Mouse (Mus musculus) Patski (cell line): ENCODE measurements around the gene Pla2g4c. TPM values are rescaled to one million over a fixed set of nuclear protein-coding genes. Genes with fewer than 3 reads are reported as not detected.
"Not testable (repeated sequence)": the region's sequence is repeated elsewhere in the genome, so short reads cannot be mapped to it uniquely, and the experiment has no call there.

ENCODE experiments used
- ATAC-seq: fragments of 100-300 bp; one replicate; pipeline ENCODE4 v1.8.0; 2021
- CTCF ChIA-PET: fragments of 350-600 bp; sonication (Branson Sonifier 250); formaldehyde crosslinking; loops from one replicate; lab custom pipeline; 2022; ENCODE audit warnings: inconsistent platforms; lab: Charles Lee
- POLR2A ChIA-PET: fragments of 350-600 bp; sonication (Branson Sonifier 250); formaldehyde crosslinking; loops from one replicate; lab custom pipeline; 2022; ENCODE audit warnings: antibody characterized with exemption, inconsistent platforms; lab: Charles Lee
- DNase-seq: peaks from one replicate; pipeline ENCODE4 v3.0.0-alpha.2; 2011; ENCODE audit warnings: low read depth, low spot score
- H3K27me3 ChIP-seq: fragments of 371-371 bp; one replicate; pipeline ENCODE4 v1.5.1; 2021
- CTCF ChIP-seq: fragments of 100-300 bp; IDR thresholded peaks from one replicate; pipeline ENCODE4 v1.5.1; 2021
- in situ Hi-C: fragments of 300-500 bp; cut with MboI; formaldehyde crosslinking; loops from 3 replicates; pipeline ENCODE4 v1.11.1; 2018; ENCODE audit warnings: low pct_unique_long_range_greater_than_20kb, mixed read lengths
- polyA plus RNA-seq: library from polyadenylated mRNA; unstranded; gene quantifications from one replicate; pipeline ENCODE4 v1.2.3, GENCODE M21; 2021

Pla2g4c gene
- polyA plus RNA-seq: 0.40 TPM

GRCm38 (mm10) chr7:13324316-13324715 is at the start of gene Pla2g4c:
Gene Pla2g4c (plus strand): TSS chr7:13324655.
- in situ Hi-C loops: no loop called here
- DNase-seq: no peak

GRCm38 (mm10) chr7:13277081-13277480 is 47.4 kb upstream of the Pla2g4c start, which contains the start of gene Lig1:
Gene Lig1 (plus strand): TSS chr7:13277283.
- POLR2A ChIA-PET: interaction anchor here (1.6 kb wide), 1 partner anchor 10 kb away, joined by 6 read pairs; no protein-coding TSS in a partner anchor
- in situ Hi-C loops: loop anchor here (10.0 kb wide), 1 partner anchor 222 kb away; the partner anchor contains the start of gene Mzf1
- CTCF ChIA-PET: interaction anchor here (3.1 kb wide), 1 partner anchor 11 kb away, joined by 12 read pairs; no protein-coding TSS in a partner anchor

More at GRCm38 (mm10) chr7:13324316-13324715, at the start of gene Pla2g4c:
- no peak for TF ChIP-seq CTCF
- CTCF ChIA-PET: interaction anchor here (1.0 kb wide), 1 partner anchor 187 kb away, joined by 3 read pairs; no protein-coding TSS in a partner anchor
- H3K27me3 ChIP-seq: no peaks in the 10 kb centered on the region
- POLR2A ChIA-PET: no interaction called here
- ATAC-seq: no peak

GRCm38 (mm10) chr7:13277833-13278232 is 46.6 kb upstream of the Pla2g4c start:
- no peaks in the 10 kb centered on the region for H3K27me3 ChIP-seq
- in situ Hi-C loops: loop anchor here (10.0 kb wide), 1 partner anchor 223 kb away; the partner anchor contains the start of gene Mzf1
- DNase-seq (no peak), ATAC-seq (peak; percentile 0)
- POLR2A ChIA-PET: interaction anchor here (1.6 kb wide), 1 partner anchor 11 kb away, joined by 6 read pairs; no protein-coding TSS in a partner anchor
- CTCF ChIA-PET: interaction anchor here (3.1 kb wide), 1 partner anchor 11 kb away, joined by 12 read pairs; no protein-coding TSS in a partner anchor
- TF ChIP-seq CTCF: no peak

More at GRCm38 (mm10) chr7:13277081-13277480, 47.4 kb upstream of the Pla2g4c start, which contains the start of gene Lig1:
- no peaks in the 10 kb centered on the region for H3K27me3 ChIP-seq
- no peak for TF ChIP-seq CTCF
- DNase-seq (no peak), ATAC-seq (no peak)

GRCm38 (mm10) chr7:13278308-13278891 is 46.1 kb upstream of the Pla2g4c start, which contains the start of gene Zswim9:
Gene Zswim9 (minus strand): TSS chr7:13278721.
- TF ChIP-seq CTCF: no peak
- in situ Hi-C loops: loop anchor here (10.0 kb wide), 1 partner anchor 224 kb away; the partner anchor contains the start of gene Mzf1
- ATAC-seq (peak; percentile 97), DNase-seq (peak; percentile 49)
- ChIA-PET POLR2A (interaction anchor here (1.6 kb wide), 1 partner anchor 12 kb away, joined by 6 read pairs; no protein-coding TSS in a partner anchor), CTCF (interaction anchor here (3.1 kb wide), 1 partner anchor 10 kb away, joined by 12 read pairs; no protein-coding TSS in a partner anchor)
- no peaks in the 10 kb centered on the region for H3K27me3 ChIP-seq

- CTCF ChIA-PET, POLR2A ChIA-PET, H3K27me3 ChIP-seq, DNase-seq: not testable (repeated sequence)
- ATAC-seq: peak; percentile 58
- in situ Hi-C loops: loop anchor here (10.0 kb wide), 1 partner anchor 224 kb away; the partner anchor contains the start of gene Mzf1
Observed at GRCm38 (mm10) chr7:13278957-13279356, 45.5 kb upstream of the Pla2g4c start.

GRCm38 (mm10) chr7:13288621-13289020 is 35.8 kb upstream of the Pla2g4c start:
- H3K27me3 ChIP-seq: no peaks in the 10 kb centered on the region
- in situ Hi-C loops: loop anchor here (5.0 to 10.0 kb wide), 2 partner anchors 224 to 1026 kb away; no protein-coding TSS in a partner anchor
- no peak for DNase-seq
- ATAC-seq: peak; percentile 60
- CTCF ChIA-PET: interaction anchor here (0.6 to 3.5 kb wide), 7 partner anchors 8 to 223 kb away, joined by 3 to 32 read pairs (median 7); partner anchors contain the start of gene Lig1
- TF ChIP-seq CTCF: peak; percentile 79
- POLR2A ChIA-PET: no interaction called here

GRCm38 (mm10) chr7:13290041-13290675 is 34.3 kb upstream of the Pla2g4c start:
- ATAC-seq (no peak), DNase-seq (no peak)
- POLR2A ChIA-PET: interaction anchor here (0.8 kb wide), 1 partner anchor 25 kb away, joined by 3 read pairs; no protein-coding TSS in a partner anchor
- CTCF ChIA-PET: interaction anchor here (1.4 to 3.5 kb wide), 2 partner anchors 18 to 221 kb away, joined by 3 to 32 read pairs; no protein-coding TSS in a partner anchor
- H3K27me3 ChIP-seq: no peaks in the 10 kb centered on the region
- in situ Hi-C loops: no loop called here
- TF ChIP-seq CTCF: no peak

- DNase-seq (no peak), ATAC-seq (peak; percentile 97)
- ChIA-PET CTCF (interaction anchor here (1.3 to 1.4 kb wide), 2 partner anchors 21 to 220 kb away, joined by 3 to 6 read pairs; no protein-coding TSS in a partner anchor), POLR2A (interaction anchor here (0.6 kb wide), 1 partner anchor 24 kb away, joined by 3 read pairs; no protein-coding TSS in a partner anchor)
- TF ChIP-seq CTCF: no peak
- in situ Hi-C loops: no loop called here
- no peaks in the 10 kb centered on the region for H3K27me3 ChIP-seq
Observed at GRCm38 (mm10) chr7:13291370-13291769, 33.1 kb upstream of the Pla2g4c start.

- no peak for TF ChIP-seq CTCF
- no peak for ATAC-seq
- DNase-seq: no peak
- no peaks in the 10 kb centered on the region for H3K27me3 ChIP-seq
- in situ Hi-C loops: no loop called here
- CTCF ChIA-PET: interaction anchor here (1.3 to 1.9 kb wide), 3 partner anchors 9 to 17 kb away, joined by 3 to 5 read pairs (median 4); no protein-coding TSS in a partner anchor
- POLR2A ChIA-PET: no interaction called here
Observed at GRCm38 (mm10) chr7:13293878-13294855, 30.3 kb upstream of the Pla2g4c start.
